Mouse (Mus musculus): ENCODE measurements around the gene Bcl7c. TPM values are rescaled to one million over a fixed set of nuclear protein-coding genes. Genes with fewer than 3 reads are reported as not detected.

The Bcl7c gene
- polyA plus RNA-seq, 1 experiment from 2014 or later = 72.6 TPM

GRCm38 (mm10) chr7:127674977-127675376 lies 33.8 kb downstream of the Bcl7c start:
- Histone ChIP-seq H3K36me3 (replicated peaks) (0 out of 2 replicates have a peak, but pooled peaks cover 12% of the 10 kb centered on the region), H3K27ac (peak overlapping the region; percentile 39; the same call in 1 of the 2 replicates), H3K9ac (0 out of 2 replicates have a peak overlapping the region, but pooled peaks have one; percentile 13), H3K4me3 (replicated peaks) (no peak overlapping the region; the same call in 1 of the 2 replicates), H3K4me1 (peaks cover 3% of the 10 kb centered on the region; the same call in 1 of the 2 replicates), H3K4me2 (no peak overlapping the region), H3K27me3 (no peaks in the 10 kb centered on the region), H3K9me3 (no peaks in the 10 kb centered on the region)
- WGBS = 6% methylated on average over 5 of the region's 5 CpGs
- peak; percentile 65; the same call in 1 of the 2 replicates for ATAC-seq (ENCODE audit: low FRiP score)

DNA sequence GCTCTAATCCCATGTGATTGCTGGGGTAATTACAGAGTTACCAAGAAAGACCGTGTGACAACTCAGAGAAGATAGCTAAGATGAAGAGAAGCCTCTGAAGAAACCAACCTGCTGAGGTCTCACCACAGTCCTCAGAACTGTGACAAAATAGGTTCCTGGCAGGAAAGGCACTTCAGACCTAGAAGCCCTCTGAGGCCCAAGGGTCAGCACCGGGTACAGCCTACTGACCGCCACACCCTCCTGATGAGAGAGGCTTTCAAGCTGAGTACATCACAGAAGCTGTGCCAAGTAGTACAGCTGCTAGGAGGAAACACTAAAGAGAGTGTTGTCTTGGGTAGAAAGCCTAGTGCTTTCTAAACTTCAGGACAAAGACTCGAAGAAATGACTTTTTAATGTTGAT lies 36.0 kb downstream of the Bcl7c start:
- Histone ChIP-seq H3K4me2 (no peak overlapping the region), H3K36me3 (replicated peaks) (0 out of 2 replicates have a peak, but pooled peaks cover 12% of the 10 kb centered on the region), H3K4me1 (peaks cover 3% of the 10 kb centered on the region; the same call in 1 of the 2 replicates), H3K9ac (no peak overlapping the region), H3K27ac (no peak overlapping the region), H3K27me3 (no peaks in the 10 kb centered on the region), H3K9me3 (no peaks in the 10 kb centered on the region), H3K4me3 (replicated peaks) (no peak overlapping the region)
- 82% methylated on average over 4 of the region's 4 CpGs for WGBS
- ATAC-seq (ENCODE audit: low FRiP score) = no peak

- 87% methylated on average over 11 of the region's 11 CpGs for WGBS
- no peaks in the 10 kb centered on the region for H3K9me3 ChIP-seq
- no peak overlapping the region for H3K4me3 ChIP-seq (replicated peaks)
- H3K27me3 ChIP-seq = no peaks in the 10 kb centered on the region
- H3K36me3 ChIP-seq (replicated peaks) = 0 out of 2 replicates have a peak, but pooled peaks cover 10% of the 10 kb centered on the region
- peaks cover 3% of the 10 kb centered on the region; the same call in 1 of the 2 replicates for H3K4me1 ChIP-seq
- no peak for ATAC-seq (ENCODE audit: low FRiP score)
- H3K4me2 ChIP-seq = no peak overlapping the region
- H3K9ac ChIP-seq = no peak overlapping the region
- no peak overlapping the region for H3K27ac ChIP-seq
These were observed 36.6 kb downstream of the Bcl7c start for GRCm38 (mm10) chr7:127671880-127672774.

- ATAC-seq (ENCODE audit: low FRiP score) = no peak
- WGBS = 84% methylated on average over 8 of the region's 8 CpGs
- no peak overlapping the region for H3K4me2 ChIP-seq
- H3K4me3 ChIP-seq (replicated peaks) = no peak overlapping the region
- H3K27ac ChIP-seq = no peak overlapping the region
- H3K36me3 ChIP-seq (replicated peaks) = peaks cover 14% of the 10 kb centered on the region
- no peak overlapping the region for H3K9ac ChIP-seq
- H3K9me3 ChIP-seq = no peaks in the 10 kb centered on the region
- H3K4me1 ChIP-seq = no peaks in the 10 kb centered on the region
- no peaks in the 10 kb centered on the region for H3K27me3 ChIP-seq
These were observed 41.6 kb downstream of the Bcl7c start for GRCm38 (mm10) chr7:127667171-127667570.

DNA sequence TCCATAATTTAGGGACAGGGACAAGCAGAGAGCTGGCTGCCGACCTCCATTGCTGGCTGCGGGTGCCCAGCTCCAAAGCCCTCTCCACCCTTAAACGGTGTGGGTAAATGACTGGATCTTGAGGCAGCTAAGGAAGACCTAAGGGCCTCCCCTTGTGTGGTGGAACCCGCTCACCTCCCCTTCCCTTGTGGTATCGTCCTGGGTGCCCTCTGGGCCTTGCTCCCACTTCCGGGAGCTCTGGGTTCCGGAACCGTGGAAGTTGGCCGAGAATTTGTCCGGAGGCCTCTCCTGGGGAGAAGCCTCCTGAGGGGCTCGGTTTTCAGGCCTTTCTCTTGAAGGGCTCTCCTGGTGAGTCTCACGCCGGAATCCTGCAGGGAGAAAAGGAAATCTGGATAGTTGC lies 42.1 kb downstream of the Bcl7c start:
- Histone ChIP-seq H3K27me3 (no peaks in the 10 kb centered on the region), H3K9ac (no peak overlapping the region), H3K9me3 (no peaks in the 10 kb centered on the region), H3K36me3 (replicated peaks) (peaks cover 14% of the 10 kb centered on the region), H3K4me3 (replicated peaks) (no peak overlapping the region), H3K27ac (no peak overlapping the region), H3K4me1 (no peaks in the 10 kb centered on the region), H3K4me2 (no peak overlapping the region)
- ATAC-seq (ENCODE audit: low FRiP score) = no peak
- 89% methylated on average over 13 of the region's 13 CpGs for WGBS

- no peaks in the 10 kb centered on the region for H3K9me3 ChIP-seq
- H3K4me2 ChIP-seq = no peak overlapping the region
- H3K4me1 ChIP-seq = no peaks in the 10 kb centered on the region
- no peak for ATAC-seq (ENCODE audit: low FRiP score)
- H3K9ac ChIP-seq = no peak overlapping the region
- H3K27ac ChIP-seq = no peak overlapping the region
- no peaks in the 10 kb centered on the region for H3K27me3 ChIP-seq
- WGBS = 92% methylated on average over 6 of the region's 6 CpGs
- H3K4me3 ChIP-seq (replicated peaks) = no peak overlapping the region
- H3K36me3 ChIP-seq (replicated peaks) = peaks cover 14% of the 10 kb centered on the region
These were observed 42.6 kb downstream of the Bcl7c start for GRCm38 (mm10) chr7:127666066-127666654.

DNA sequence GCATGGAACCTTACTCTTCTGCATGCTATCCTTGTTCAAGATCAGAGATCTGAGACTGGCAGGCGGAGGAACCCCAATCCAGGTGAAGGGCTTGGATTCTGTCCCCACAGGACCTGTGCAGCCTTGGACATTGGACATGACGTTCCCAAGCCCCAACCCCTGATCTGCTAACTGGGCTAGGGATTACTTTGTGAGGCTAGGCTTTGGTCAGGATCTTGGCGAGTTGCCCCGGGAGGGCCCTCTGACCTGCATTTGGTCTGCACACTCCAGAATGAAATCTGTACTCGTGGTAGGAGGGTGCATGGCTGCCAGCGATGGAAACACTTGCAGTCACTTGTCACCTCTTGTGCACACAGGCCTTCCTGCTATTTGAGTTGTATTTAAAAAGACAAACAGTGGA lies 45.8 kb downstream of the Bcl7c start:
- H3K4me3 ChIP-seq (replicated peaks) = no peak overlapping the region
- peaks cover 19% of the 10 kb centered on the region for H3K36me3 ChIP-seq (replicated peaks)
- ATAC-seq (ENCODE audit: low FRiP score) = no peak
- H3K27ac ChIP-seq = no peak overlapping the region
- H3K4me1 ChIP-seq = no peaks in the 10 kb centered on the region
- H3K9ac ChIP-seq = no peak overlapping the region
- no peak overlapping the region for H3K4me2 ChIP-seq
- H3K9me3 ChIP-seq = no peaks in the 10 kb centered on the region
- no peaks in the 10 kb centered on the region for H3K27me3 ChIP-seq
- WGBS = 91% methylated on average over 6 of the region's 6 CpGs

DNA sequence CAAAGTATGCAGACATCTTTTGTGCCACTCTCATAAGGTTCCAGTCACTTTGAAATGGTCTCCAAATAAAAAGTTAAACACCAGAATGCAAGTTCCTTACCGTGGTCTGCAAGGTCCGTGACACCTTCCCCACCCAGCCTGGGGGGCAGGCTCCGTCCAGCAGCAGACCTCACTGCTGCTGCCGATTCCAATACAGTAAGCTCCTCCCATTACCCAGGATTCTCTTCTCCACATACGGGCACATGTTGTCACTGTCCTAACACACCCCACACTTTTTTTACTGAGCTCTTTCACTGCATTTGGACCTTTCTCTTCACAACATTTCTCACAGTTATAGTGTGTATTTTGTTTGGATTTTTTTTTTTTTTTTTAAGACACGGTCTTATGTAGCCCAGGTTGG lies 46.9 kb downstream of the Bcl7c start:
- peaks cover 19% of the 10 kb centered on the region for H3K36me3 ChIP-seq (replicated peaks)
- H3K4me3 ChIP-seq (replicated peaks) = no peak overlapping the region
- WGBS = 85% methylated on average over 6 of the region's 6 CpGs
- no peak overlapping the region for H3K9ac ChIP-seq
- H3K4me2 ChIP-seq = no peak overlapping the region
- ATAC-seq (ENCODE audit: low FRiP score) = no peak
- no peaks in the 10 kb centered on the region for H3K4me1 ChIP-seq
- H3K27me3 ChIP-seq = no peaks in the 10 kb centered on the region
- no peaks in the 10 kb centered on the region for H3K9me3 ChIP-seq
- H3K27ac ChIP-seq = no peak overlapping the region

GRCm38 (mm10) chr7:127660882-127661281 lies 47.9 kb downstream of the Bcl7c start:
- Histone ChIP-seq H3K9me3 (no peaks in the 10 kb centered on the region), H3K9ac (no peak overlapping the region), H3K4me3 (replicated peaks) (no peak overlapping the region), H3K4me2 (no peak overlapping the region), H3K27ac (no peak overlapping the region), H3K36me3 (replicated peaks) (peaks cover 9% of the 10 kb centered on the region), H3K4me1 (no peaks in the 10 kb centered on the region), H3K27me3 (no peaks in the 10 kb centered on the region)
- 85% methylated on average over 3 of the region's 3 CpGs for WGBS
- no peak for ATAC-seq (ENCODE audit: low FRiP score)

GRCm38 (mm10) chr7:127656946-127657345 lies 51.8 kb downstream of the Bcl7c start:
- Histone ChIP-seq H3K27me3 (no peaks in the 10 kb centered on the region), H3K4me3 (replicated peaks) (no peak overlapping the region), H3K4me2 (no peak overlapping the region), H3K9me3 (no peaks in the 10 kb centered on the region), H3K27ac (no peak overlapping the region), H3K36me3 (replicated peaks) (0 out of 2 replicates have a peak, but pooled peaks cover 5% of the 10 kb centered on the region), H3K4me1 (0 out of 2 replicates have a peak, but pooled peaks cover 2% of the 10 kb centered on the region), H3K9ac (no peak overlapping the region)
- no peak for ATAC-seq (ENCODE audit: low FRiP score)
- 43% methylated on average over 4 of the region's 4 CpGs for WGBS

GRCm38 (mm10) chr7:127654318-127654717 lies 54.4 kb downstream of the Bcl7c start:
- H3K4me1 ChIP-seq = 0 out of 2 replicates have a peak, but pooled peaks cover 4% of the 10 kb centered on the region
- no peak overlapping the region for H3K27ac ChIP-seq
- H3K9me3 ChIP-seq = no peaks in the 10 kb centered on the region
- WGBS = 80% methylated on average over 10 of the region's 10 CpGs
- ATAC-seq (ENCODE audit: low FRiP score) = no peak
- H3K27me3 ChIP-seq = no peaks in the 10 kb centered on the region
- no peaks in the 10 kb centered on the region for H3K36me3 ChIP-seq (replicated peaks)
- H3K9ac ChIP-seq = no peak overlapping the region
- no peak overlapping the region for H3K4me3 ChIP-seq (replicated peaks)
- H3K4me2 ChIP-seq = no peak overlapping the region

GRCm38 (mm10) chr7:127652050-127652449 lies 56.7 kb downstream of the Bcl7c start:
- H3K27me3 ChIP-seq = no peaks in the 10 kb centered on the region
- H3K9me3 ChIP-seq = no peaks in the 10 kb centered on the region
- no peak for ATAC-seq (ENCODE audit: low FRiP score)
- H3K27ac ChIP-seq = no peak overlapping the region
- 14% methylated on average over 18 of the region's 18 CpGs for WGBS
- no peaks in the 10 kb centered on the region for H3K36me3 ChIP-seq (replicated peaks)
- H3K9ac ChIP-seq = no peak overlapping the region
- peak overlapping the region; percentile 3; the same call in 1 of the 2 replicates for H3K4me2 ChIP-seq
- H3K4me1 ChIP-seq = 0 out of 2 replicates have a peak, but pooled peaks cover 4% of the 10 kb centered on the region
- no peak overlapping the region for H3K4me3 ChIP-seq (replicated peaks)
